Mouse (Mus musculus): ENCODE measurements at regions not wholly inside any gene's neighbourhood (a gene's known extent, or its start where the extent isn't known, plus 50 kb on each side); places are given as distances from the start of the nearest gene placed in this dataset.

- no peak for TF ChIP-seq CTCF (IDR thresholded peaks at IDR 0.05; ENCODE audit: low read depth, low read length)
- no peak for TF ChIP-seq POLR2A (IDR thresholded peaks at IDR 0.05; ENCODE audit: borderline replicate concordance, low read depth, low read length)
Measured at GRCm38 (mm10) chr11:82607661-82608060, 156.5 kb downstream of the Cct6b start.

Measured in bone marrow macrophage, adult 2 months (primary cell).